Mouse (Mus musculus) heart, embryonic 11.5 days (tissue): ENCODE results near the gene Ccr4. TPM values are rescaled to one million over a fixed set of nuclear protein-coding genes. Genes with fewer than 3 reads are reported as not detected.

Experiments
- ATAC-seq: fragments of 200-750 bp; cut with Nextera tagmentation; replicated peaks from 2 replicates; pipeline ENCODE4 v1.8.0; 2017; ENCODE audit warnings: moderate library complexity; ENCODE audit not compliant: insufficient number of reproducible peaks, low FRiP score, low TSS enrichment
- H3K27ac ChIP-seq: fragments of 300-500 bp; sonication (generic); 2 replicates; pipeline ENCODE4 v1.5.1; 2014; ENCODE audit warnings: mild to moderate bottlenecking, low read depth, low read length
- H3K27me3 ChIP-seq: fragments of 300-500 bp; sonication (generic); 2 replicates; pipeline ENCODE4 v1.6.1; 2014; ENCODE audit warnings: mild to moderate bottlenecking, low read length, mixed read lengths; ENCODE audit not compliant: control insufficient read depth, insufficient read depth
- H3K36me3 ChIP-seq: fragments of 300-500 bp; sonication (generic); 2 replicates; pipeline ENCODE4 v1.6.1; 2014; ENCODE audit warnings: mild to moderate bottlenecking, low read length, moderate library complexity, mixed read lengths; ENCODE audit not compliant: control insufficient read depth, insufficient read depth
- H3K4me1 ChIP-seq: fragments of 300-500 bp; sonication (generic); 2 replicates; pipeline ENCODE4 v1.6.1; 2014; ENCODE audit warnings: low read length; ENCODE audit not compliant: control insufficient read depth, insufficient read depth
- H3K4me2 ChIP-seq: fragments of 300-500 bp; sonication (generic); 2 replicates; pipeline ENCODE4 v1.6.1; 2014; ENCODE audit warnings: mild to moderate bottlenecking, moderate library complexity
- H3K4me3 ChIP-seq: fragments of 300-500 bp; sonication (generic); 2 replicates; pipeline ENCODE4 v1.5.1; 2014; ENCODE audit warnings: low read depth, low read length
- H3K9ac ChIP-seq: fragments of 300-500 bp; sonication (generic); 2 replicates; pipeline ENCODE4 v1.6.1; 2014; ENCODE audit warnings: mild to moderate bottlenecking, low read depth, low read length, moderate library complexity
- H3K9me3 ChIP-seq: fragments of 300-500 bp; sonication (generic); replicated peaks from 2 replicates; pipeline ENCODE4 v1.6.1; 2016; ENCODE audit warnings: low read length; ENCODE audit not compliant: control insufficient read depth
- WGBS: fragments of 180-500 bp; shearing (Covaris S2); extraction: QIAGEN DNeasy Blood & Tissue Kit; methylation state at CpG from one replicate; pipeline ENCODE4 v1.1.7; 2014; ENCODE audit not compliant: insufficient replicate concordance; 5-methylcytosine and 5-hydroxymethylcytosine counted together
- polyA plus RNA-seq: library from polyadenylated mRNA; unstranded; fragments of >200 nt; fragmentation: Nextera tagmentation; extraction: Ambion mirVana; gene quantifications from 2 replicates; pipeline ENCODE4 v1.2.1, GENCODE M21; 2014

Ccr4 gene
- polyA plus RNA-seq, 1 experiment from 2014 or later: not detected

GRCm38 (mm10) chr9:114518812-114519477, 14.2 kb upstream of the Ccr4 start:
- no peak for ATAC-seq
- Histone ChIP-seq H3K27ac (no peak overlapping the region), H3K4me1 (peaks cover 11% of the 10 kb centered on the region), H3K4me3 (no peak overlapping the region), H3K27me3 (no peaks in the 10 kb centered on the region), H3K9ac (no peak overlapping the region), H3K4me2 (no peak overlapping the region), H3K9me3 (no peaks in the 10 kb centered on the region), H3K36me3 (peaks cover 2% of the 10 kb centered on the region)
- 69% methylated on average over 9 of the region's 9 CpGs for WGBS

- ATAC-seq: no peak
- no peak overlapping the region for H3K4me2 ChIP-seq
- H3K9me3 ChIP-seq: peaks cover 3% of the 10 kb centered on the region; the same call in 1 of the 2 replicates
- no peak overlapping the region for H3K27ac ChIP-seq
- no peaks in the 10 kb centered on the region for H3K27me3 ChIP-seq
- no peak overlapping the region for H3K4me3 ChIP-seq
- peaks cover 12% of the 10 kb centered on the region for H3K36me3 ChIP-seq
- H3K4me1 ChIP-seq: peaks cover 11% of the 10 kb centered on the region
- 74% methylated on average over 13 of the region's 13 CpGs for WGBS
- 0 out of 2 replicates have a peak overlapping the region, but pooled peaks have one; percentile 50 for H3K9ac ChIP-seq
Observed at GRCm38 (mm10) chr9:114517924-114518497, 13.3 kb upstream of the Ccr4 start.

GRCm38 (mm10) chr9:114515364-114515763, 10.6 kb upstream of the Ccr4 start, which contains the start of gene C130032M10Rik:
TSS of gene C130032M10Rik (plus strand) at chr9:114515697.
- peak within 1 kb of the TSS; percentile 7; the same call in 1 of the 2 replicates for H3K9ac ChIP-seq
- H3K4me3 ChIP-seq: no peak within 1 kb of the TSS
- peaks cover 20% of the 10 kb centered on the region for H3K36me3 ChIP-seq
- H3K4me1 ChIP-seq: peaks cover 11% of the 10 kb centered on the region
- H3K27me3 ChIP-seq: no peaks in the 10 kb centered on the region
- 0 out of 2 replicates have a peak within 1 kb of the TSS, but pooled peaks have one; percentile 19 for H3K27ac ChIP-seq
- ATAC-seq: no peak
- peak within 1 kb of the TSS; percentile 33 for H3K4me2 ChIP-seq
- WGBS: 54% methylated on average over 11 of the region's 11 CpGs
- peaks cover 7% of the 10 kb centered on the region for H3K9me3 ChIP-seq

GRCm38 (mm10) chr9:114512831-114513230, 8.1 kb upstream of the Ccr4 start:
- no peak overlapping the region for H3K4me2 ChIP-seq
- no peak overlapping the region for H3K4me3 ChIP-seq
- peaks cover 20% of the 10 kb centered on the region for H3K36me3 ChIP-seq
- H3K9me3 ChIP-seq: peaks cover 7% of the 10 kb centered on the region
- peaks cover 11% of the 10 kb centered on the region for H3K4me1 ChIP-seq
- H3K27ac ChIP-seq: no peak overlapping the region
- H3K9ac ChIP-seq: no peak overlapping the region
- WGBS: 94% methylated on average over 21 of the region's 21 CpGs
- no peak for ATAC-seq
- no peaks in the 10 kb centered on the region for H3K27me3 ChIP-seq

- Histone ChIP-seq H3K9me3 (peaks cover 7% of the 10 kb centered on the region), H3K4me1 (no peaks in the 10 kb centered on the region), H3K27me3 (no peaks in the 10 kb centered on the region), H3K27ac (no peak overlapping the region), H3K4me3 (no peak overlapping the region), H3K36me3 (peaks cover 20% of the 10 kb centered on the region), H3K9ac (no peak overlapping the region), H3K4me2 (no peak overlapping the region)
- ATAC-seq: no peak
- WGBS: 89% methylated on average over 9 of the region's 9 CpGs
Observed at GRCm38 (mm10) chr9:114509785-114510184, 5.1 kb upstream of the Ccr4 start.

- no peak for ATAC-seq
- Histone ChIP-seq H3K9me3 (no peaks in the 10 kb centered on the region), H3K9ac (no peak overlapping the region), H3K36me3 (peaks cover 2% of the 10 kb centered on the region; the same call in 1 of the 2 replicates), H3K27me3 (no peaks in the 10 kb centered on the region), H3K4me2 (no peak overlapping the region), H3K4me3 (no peak overlapping the region), H3K27ac (no peak overlapping the region), H3K4me1 (peaks cover 7% of the 10 kb centered on the region)
- 88% methylated on average over 9 of the region's 9 CpGs for WGBS
Observed at GRCm38 (mm10) chr9:114507421-114507820, 2.7 kb upstream of the Ccr4 start.

- no peak overlapping the region for H3K4me3 ChIP-seq
- H3K27me3 ChIP-seq: no peaks in the 10 kb centered on the region
- no peaks in the 10 kb centered on the region for H3K9me3 ChIP-seq
- 67% methylated on average over 4 of the region's 4 CpGs for WGBS
- peaks cover 7% of the 10 kb centered on the region for H3K4me1 ChIP-seq
- no peak overlapping the region for H3K27ac ChIP-seq
- no peak for ATAC-seq
- H3K36me3 ChIP-seq: no peaks in the 10 kb centered on the region
- no peak overlapping the region for H3K4me2 ChIP-seq
- H3K9ac ChIP-seq: no peak overlapping the region
Observed at GRCm38 (mm10) chr9:114506564-114506963, 1.8 kb upstream of the Ccr4 start.

- Histone ChIP-seq H3K36me3 (no peaks in the 10 kb centered on the region), H3K9me3 (no peaks in the 10 kb centered on the region), H3K9ac (peak overlapping the region; percentile 29), H3K4me1 (peaks cover 7% of the 10 kb centered on the region), H3K4me2 (peak overlapping the region; percentile 19; the same call in 1 of the 2 replicates), H3K27ac (no peak overlapping the region), H3K4me3 (no peak overlapping the region), H3K27me3 (no peaks in the 10 kb centered on the region)
- WGBS: 37% methylated on average over 15 of the region's 15 CpGs
- ATAC-seq: no peak
Observed at GRCm38 (mm10) chr9:114502711-114503427, 1.8 kb downstream of the Ccr4 start.
